Mouse (Mus musculus) limb, embryonic 10.5 days (tissue): ENCODE data around the gene Plcb1. TPM values are rescaled to one million over a fixed set of nuclear protein-coding genes. Genes with fewer than 3 reads are reported as not detected.

Source experiments
- DNase-seq: peaks from one replicate; pipeline ENCODE4 v3.0.0-alpha.2; 2017; ENCODE audit warnings: low spot score
- H3K27ac ChIP-seq: fragments of 300-500 bp; sonication (generic); 2 replicates; pipeline ENCODE4 v1.5.1; 2016; ENCODE audit warnings: mild to moderate bottlenecking
- H3K27me3 ChIP-seq: fragments of 300-500 bp; sonication (generic); 2 replicates; pipeline ENCODE4 v1.6.1; 2016; ENCODE audit warnings: low read depth, mild to moderate bottlenecking; ENCODE audit not compliant: poor library complexity, severe bottlenecking
- H3K36me3 ChIP-seq: fragments of 300-500 bp; sonication (generic); 2 replicates; pipeline ENCODE4 v1.6.1; 2016; ENCODE audit warnings: mild to moderate bottlenecking, moderate library complexity
- H3K4me1 ChIP-seq: fragments of 300-500 bp; sonication (generic); 2 replicates; pipeline ENCODE4 v1.6.1; 2016
- H3K4me3 ChIP-seq: fragments of 300-500 bp; sonication (generic); 2 replicates; pipeline ENCODE4 v1.5.1; 2016; ENCODE audit warnings: mild to moderate bottlenecking, moderate library complexity
- H3K9me3 ChIP-seq: fragments of 300-500 bp; sonication (generic); replicated peaks from 2 replicates; pipeline ENCODE4 v1.6.1; 2016; ENCODE audit warnings: mild to moderate bottlenecking
- WGBS: fragments of 180-500 bp; shearing (Covaris S2); methylation state at CpG from one replicate; pipeline ENCODE4 v1.1.7; 2016; 5-methylcytosine and 5-hydroxymethylcytosine counted together
- polyA plus RNA-seq: library from polyadenylated mRNA; unstranded; fragments of >200 nt; fragmentation: Nextera tagmentation; extraction: Ambion mirVana; gene quantifications from 2 replicates; pipeline ENCODE4 v1.2.1, GENCODE M21; 2016

Plcb1 gene
- polyA plus RNA-seq, 1 experiment from 2014 or later: 12.2 TPM

DNA sequence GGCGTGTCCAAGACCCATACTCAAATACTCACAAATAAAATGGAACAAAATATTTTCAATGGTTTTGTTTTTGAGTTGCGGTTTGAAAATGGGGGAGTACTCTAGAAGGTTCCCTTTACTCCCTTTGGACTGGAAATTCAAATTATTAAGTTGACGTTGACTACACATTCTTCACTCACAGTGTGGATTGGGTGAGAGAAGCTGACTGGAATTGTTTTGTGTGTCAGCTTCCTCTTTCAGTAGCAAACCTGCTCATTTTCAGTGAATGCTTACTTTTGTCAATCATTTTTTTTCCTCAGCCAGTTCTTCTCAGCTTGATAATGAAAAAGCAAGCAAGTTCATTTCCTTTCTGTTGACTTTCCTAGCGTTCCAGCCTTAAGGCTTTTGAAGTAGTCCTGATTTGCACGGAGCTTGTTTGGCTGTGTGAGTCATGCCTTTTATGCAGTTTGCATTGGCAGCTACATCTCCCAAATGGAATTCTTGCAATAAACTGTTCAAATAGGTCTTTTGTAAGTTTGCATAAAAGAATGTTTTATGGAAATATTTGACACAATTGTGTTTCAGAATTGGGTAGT lies 306.8 kb downstream of the Plcb1 start:
- Histone ChIP-seq H3K9me3 (no peaks in the 10 kb centered on the region), H3K4me3 (no peak overlapping the region), H3K27me3 (no peaks in the 10 kb centered on the region), H3K36me3 (no peaks in the 10 kb centered on the region), H3K27ac (no peak overlapping the region), H3K4me1 (peaks cover 6% of the 10 kb centered on the region; the same call in 1 of the 2 replicates)
- 79% methylated on average over 5 of the region's 5 CpGs for WGBS
- DNase-seq: no peak

DNA sequence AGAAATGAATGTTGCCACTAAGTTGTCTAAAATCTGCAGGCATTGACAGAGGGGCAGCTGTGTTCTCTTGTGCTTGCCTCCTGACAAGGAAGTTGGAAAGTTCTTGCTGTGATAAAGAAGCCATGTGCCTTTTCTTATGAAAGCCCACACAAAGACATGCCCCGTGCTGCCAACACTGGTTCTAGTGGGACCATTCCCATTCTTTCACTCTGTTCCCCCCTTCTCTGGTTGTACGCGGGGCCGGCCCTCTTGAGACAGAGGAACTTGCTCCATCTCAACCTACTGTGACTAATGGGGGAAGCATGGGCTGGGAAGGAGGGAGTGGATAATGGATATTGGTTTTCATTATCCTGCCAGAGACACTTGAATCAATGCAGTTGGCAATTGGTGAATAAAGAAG lies 315.4 kb downstream of the Plcb1 start:
- WGBS: 83% methylated on average over 4 of the region's 4 CpGs

DNA sequence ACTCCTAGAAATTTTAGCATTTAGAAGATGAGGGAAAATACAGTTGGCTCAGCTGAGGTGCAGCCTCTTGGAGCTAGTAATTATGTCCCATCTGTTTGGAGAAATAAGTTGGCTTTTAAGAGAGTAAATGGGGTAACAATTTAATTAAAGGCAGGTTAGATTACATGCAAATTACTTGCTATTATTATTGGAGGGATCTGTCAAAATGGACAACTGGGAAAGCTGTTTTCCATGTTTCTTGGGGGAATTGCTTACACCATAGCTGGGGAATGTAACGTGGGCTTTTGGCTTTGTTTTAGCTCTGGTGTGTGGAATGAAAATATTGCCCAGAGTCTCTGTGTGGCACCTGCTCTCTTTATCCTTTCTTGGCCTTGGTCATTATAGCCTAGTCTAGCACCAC lies 316.1 kb downstream of the Plcb1 start:
- no peak overlapping the region for H3K4me3 ChIP-seq
- WGBS: 97% methylated on average over 1 of the region's 1 CpGs
- H3K9me3 ChIP-seq: no peaks in the 10 kb centered on the region
- H3K36me3 ChIP-seq: no peaks in the 10 kb centered on the region
- no peak overlapping the region for H3K27ac ChIP-seq
- 0 out of 2 replicates have a peak, but pooled peaks cover 2% of the 10 kb centered on the region for H3K4me1 ChIP-seq
- H3K27me3 ChIP-seq: no peaks in the 10 kb centered on the region
- DNase-seq: no peak

More for the DNA sequence above, 315.4 kb downstream of the Plcb1 start:
- no peaks in the 10 kb centered on the region for H3K9me3 ChIP-seq
- H3K4me3 ChIP-seq: no peak overlapping the region
- H3K36me3 ChIP-seq: no peaks in the 10 kb centered on the region
- no peak overlapping the region for H3K27ac ChIP-seq
- H3K27me3 ChIP-seq: no peaks in the 10 kb centered on the region
- DNase-seq: no peak
- peaks cover 6% of the 10 kb centered on the region; the same call in 1 of the 2 replicates for H3K4me1 ChIP-seq

DNA sequence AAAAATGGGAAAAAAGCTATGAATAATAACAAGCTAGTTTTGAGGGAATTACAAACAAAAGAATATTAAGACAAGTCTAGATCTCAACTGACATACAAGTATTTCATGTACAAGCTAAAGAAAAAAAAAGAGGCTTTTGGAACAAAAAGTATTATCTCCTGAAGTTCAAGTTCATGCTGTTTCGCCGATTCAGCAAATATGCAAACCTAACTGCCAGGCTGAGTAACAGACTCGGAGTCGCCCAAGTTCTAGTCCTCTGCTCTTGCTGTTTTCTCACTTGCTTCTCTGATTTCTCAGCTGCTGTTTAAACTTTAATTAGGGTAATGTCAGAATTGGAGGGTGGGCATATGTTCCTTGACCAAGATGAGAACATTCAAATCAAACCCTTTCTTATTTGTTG lies 320.8 kb downstream of the Plcb1 start:
- H3K4me3 ChIP-seq: no peak overlapping the region
- peaks cover 9% of the 10 kb centered on the region; the same call in 1 of the 2 replicates for H3K4me1 ChIP-seq
- no peak overlapping the region for H3K27ac ChIP-seq
- WGBS: 95% methylated on average over 4 of the region's 4 CpGs
- H3K9me3 ChIP-seq: no peaks in the 10 kb centered on the region
- H3K36me3 ChIP-seq: no peaks in the 10 kb centered on the region
- H3K27me3 ChIP-seq: no peaks in the 10 kb centered on the region
- DNase-seq: no peak

DNA sequence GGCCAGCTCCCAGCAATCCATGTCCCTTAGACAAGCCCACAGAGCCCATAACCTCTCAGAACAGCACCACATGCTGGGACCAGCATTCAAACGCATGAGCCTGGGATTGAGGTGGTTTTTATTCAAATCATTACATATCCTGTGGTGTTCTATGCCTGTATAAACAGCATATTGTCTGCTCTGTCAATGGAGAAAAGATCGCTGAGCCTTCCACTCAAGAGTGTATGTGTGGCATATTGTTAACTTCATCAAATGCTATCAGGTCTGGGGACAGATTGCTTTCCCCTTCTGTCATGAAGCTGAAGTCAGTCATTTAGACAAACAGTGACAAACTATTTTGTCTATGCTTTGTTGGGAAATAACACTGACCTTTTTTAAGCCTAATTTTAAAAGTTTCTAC lies 322.7 kb downstream of the Plcb1 start:
- WGBS: 83% methylated on average over 2 of the region's 2 CpGs
- Histone ChIP-seq H3K9me3 (no peaks in the 10 kb centered on the region), H3K27me3 (no peaks in the 10 kb centered on the region), H3K27ac (no peak overlapping the region), H3K4me1 (peaks cover 13% of the 10 kb centered on the region; the same call in 1 of the 2 replicates), H3K36me3 (no peaks in the 10 kb centered on the region), H3K4me3 (no peak overlapping the region)
- DNase-seq: no peak

DNA sequence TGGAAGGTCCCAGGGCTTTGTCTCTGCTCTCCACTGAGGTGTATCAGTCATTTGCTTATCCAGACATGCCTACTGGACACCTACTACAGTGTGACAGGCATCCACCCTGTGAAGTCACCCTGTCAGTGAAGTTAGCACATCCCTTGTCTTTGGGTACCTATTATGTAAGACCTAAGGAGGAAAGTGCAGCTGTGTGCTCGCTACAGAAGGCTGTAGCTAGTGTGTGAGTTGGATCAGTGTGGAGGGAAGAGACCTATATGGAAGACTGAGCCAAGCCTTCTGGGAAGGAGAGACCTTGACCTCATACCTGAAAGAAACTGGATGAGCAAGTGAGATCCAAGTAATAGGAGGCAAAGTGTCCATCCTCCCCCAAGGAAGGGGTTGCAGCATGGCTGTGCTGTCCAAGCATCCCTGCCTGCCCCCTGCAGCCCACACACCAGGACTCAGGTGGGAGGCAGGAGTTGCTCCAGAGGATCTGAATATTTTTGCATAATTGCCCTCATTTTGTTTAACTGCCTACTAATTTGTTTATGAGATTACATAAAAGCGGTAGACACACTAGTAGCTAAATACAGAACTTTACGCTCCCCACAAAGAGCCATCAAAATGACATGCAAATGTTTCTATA lies 328.7 kb downstream of the Plcb1 start:
- H3K4me3 ChIP-seq: no peak overlapping the region
- 94% methylated on average over 3 of the region's 3 CpGs for WGBS
- DNase-seq: no peak
- no peaks in the 10 kb centered on the region for H3K9me3 ChIP-seq
- H3K27ac ChIP-seq: no peak overlapping the region
- no peaks in the 10 kb centered on the region for H3K36me3 ChIP-seq
- peaks cover 13% of the 10 kb centered on the region; the same call in 1 of the 2 replicates for H3K4me1 ChIP-seq
- H3K27me3 ChIP-seq: no peaks in the 10 kb centered on the region

DNA sequence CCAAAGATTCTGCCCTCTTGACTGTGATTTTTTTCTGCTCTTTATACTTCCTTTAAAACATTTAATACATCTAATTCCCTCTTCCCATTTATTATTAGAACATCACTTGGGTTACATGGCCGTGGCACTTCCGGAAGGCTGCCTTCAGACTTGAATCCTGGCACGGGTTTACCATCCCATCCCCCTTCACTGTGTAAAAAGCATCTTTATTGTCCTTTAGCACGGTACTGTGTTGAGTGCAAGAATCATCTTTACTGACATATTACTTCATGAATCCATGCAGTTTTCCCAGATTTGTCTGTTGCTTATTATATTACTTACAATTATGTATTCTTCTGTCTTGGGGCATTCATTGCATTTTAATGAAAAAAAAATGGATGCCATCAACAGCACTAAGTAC lies 337.2 kb downstream of the Plcb1 start:
- no peaks in the 10 kb centered on the region for H3K27me3 ChIP-seq
- H3K4me1 ChIP-seq: peaks cover 11% of the 10 kb centered on the region
- no peak overlapping the region for H3K27ac ChIP-seq
- H3K9me3 ChIP-seq: no peaks in the 10 kb centered on the region
- no peak overlapping the region for H3K4me3 ChIP-seq
- DNase-seq: no peak
- WGBS: 88% methylated on average over 4 of the region's 4 CpGs
- no peaks in the 10 kb centered on the region for H3K36me3 ChIP-seq

DNA sequence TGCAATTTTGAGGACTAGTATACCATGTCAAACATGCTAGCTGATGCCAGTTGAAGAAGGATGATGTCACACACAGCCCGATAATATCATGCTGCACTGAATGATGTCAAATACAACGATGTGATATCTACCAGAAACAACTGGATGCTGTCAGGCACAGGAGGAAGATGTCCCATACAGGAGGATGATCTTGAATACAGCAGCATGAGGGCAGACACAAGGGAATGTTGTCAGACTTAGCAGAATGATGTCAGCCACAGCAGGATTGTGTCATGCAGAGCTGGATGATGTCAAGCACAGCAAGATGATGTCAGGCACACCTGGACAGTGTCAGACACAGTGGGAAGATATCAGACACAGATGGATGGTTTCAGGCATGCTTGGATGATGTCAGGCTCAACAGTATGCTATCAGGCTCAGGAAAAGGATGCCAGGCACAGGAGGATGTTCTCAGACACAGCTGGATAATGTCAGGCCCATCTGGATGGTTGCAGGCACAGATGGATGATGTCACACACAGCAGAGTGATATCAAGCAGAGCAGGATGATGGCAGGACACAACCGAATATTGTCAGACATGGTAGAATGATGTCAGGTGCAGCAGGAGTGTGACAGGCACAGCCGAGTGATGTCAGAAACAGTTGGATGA lies 338.0 kb downstream of the Plcb1 start:
- peaks cover 11% of the 10 kb centered on the region for H3K4me1 ChIP-seq
- H3K9me3 ChIP-seq: no peaks in the 10 kb centered on the region
- no peak overlapping the region for H3K27ac ChIP-seq
- H3K36me3 ChIP-seq: no peaks in the 10 kb centered on the region
- no peak overlapping the region for H3K4me3 ChIP-seq
- WGBS: 90% methylated on average over 4 of the region's 4 CpGs
- DNase-seq: no peak
- no peaks in the 10 kb centered on the region for H3K27me3 ChIP-seq

DNA sequence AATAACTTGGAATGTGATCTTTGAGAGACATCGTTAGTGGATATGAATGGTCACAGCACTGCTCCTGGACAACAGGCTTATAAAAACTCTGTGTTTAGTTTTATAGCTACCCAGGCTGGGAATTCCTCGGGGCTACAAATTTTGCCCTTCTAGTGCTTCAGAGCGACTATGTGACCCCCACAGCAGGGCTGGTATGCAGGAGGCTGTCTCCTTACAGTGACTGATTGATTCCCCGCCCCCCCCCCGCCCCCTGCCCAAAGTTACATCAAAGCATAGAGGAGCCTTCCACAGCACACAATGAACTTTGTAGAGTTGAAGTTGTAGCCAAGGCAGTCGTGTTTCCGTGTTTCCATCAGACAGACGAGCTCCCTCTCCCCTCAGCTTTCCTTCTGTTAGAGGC lies 354.7 kb downstream of the Plcb1 start:
- Histone ChIP-seq H3K36me3 (no peaks in the 10 kb centered on the region), H3K27me3 (no peaks in the 10 kb centered on the region), H3K27ac (peak overlapping the region; percentile 47; the same call in 1 of the 2 replicates), H3K4me3 (peak overlapping the region; percentile 16; the same call in 1 of the 2 replicates), H3K9me3 (no peaks in the 10 kb centered on the region), H3K4me1 (peaks cover 14% of the 10 kb centered on the region)
- DNase-seq: peak; percentile 59
- 4% methylated on average over 8 of the region's 8 CpGs for WGBS

DNA sequence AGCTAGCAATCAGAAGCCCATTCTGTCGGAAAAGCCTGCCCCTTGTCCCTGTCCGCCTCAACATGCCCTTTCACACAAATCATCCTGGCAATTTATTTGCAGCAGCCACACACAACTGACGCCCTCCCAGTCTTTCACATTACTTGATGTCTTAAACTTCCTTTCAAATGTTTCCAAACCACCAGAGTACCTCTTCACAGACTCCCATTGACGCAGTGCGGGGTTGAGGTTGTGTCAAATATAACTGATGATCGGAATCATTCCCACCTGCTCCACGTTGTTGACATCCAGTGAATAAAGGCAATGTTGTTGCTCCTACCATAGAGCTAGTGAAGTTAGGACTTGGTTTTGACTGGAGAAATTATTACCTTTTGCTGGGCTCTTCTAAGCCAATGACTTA lies 366.4 kb downstream of the Plcb1 start:
- Histone ChIP-seq H3K27ac (no peak overlapping the region), H3K9me3 (no peaks in the 10 kb centered on the region), H3K4me3 (no peak overlapping the region), H3K36me3 (no peaks in the 10 kb centered on the region), H3K27me3 (no peaks in the 10 kb centered on the region), H3K4me1 (peaks cover 14% of the 10 kb centered on the region)
- DNase-seq: no peak
- WGBS: 65% methylated on average over 7 of the region's 7 CpGs

DNA sequence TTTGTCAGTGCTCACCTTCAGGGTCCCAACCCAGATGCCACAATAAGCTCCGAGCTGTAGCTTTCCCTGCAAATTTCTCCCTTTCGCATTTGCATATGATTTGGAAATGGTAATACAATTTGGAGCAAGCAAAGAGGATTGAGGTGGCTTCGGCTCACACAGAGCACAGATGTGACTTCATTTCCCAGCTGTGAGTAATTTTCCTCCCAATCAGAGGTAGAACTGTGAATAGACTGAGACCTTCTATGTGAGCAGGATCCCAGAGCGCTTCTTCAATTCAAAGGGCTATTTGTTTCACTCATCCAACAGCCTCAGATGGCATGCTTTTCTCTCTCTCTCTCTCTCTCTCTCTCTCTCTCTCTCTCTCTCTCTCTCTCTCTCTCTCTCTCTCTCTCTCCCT lies 367.4 kb downstream of the Plcb1 start:
- DNase-seq: no peak
- Histone ChIP-seq H3K4me1 (peaks cover 14% of the 10 kb centered on the region), H3K36me3 (no peaks in the 10 kb centered on the region), H3K27me3 (no peaks in the 10 kb centered on the region), H3K27ac (no peak overlapping the region), H3K4me3 (no peak overlapping the region), H3K9me3 (no peaks in the 10 kb centered on the region)
- WGBS: 89% methylated on average over 4 of the region's 4 CpGs

DNA sequence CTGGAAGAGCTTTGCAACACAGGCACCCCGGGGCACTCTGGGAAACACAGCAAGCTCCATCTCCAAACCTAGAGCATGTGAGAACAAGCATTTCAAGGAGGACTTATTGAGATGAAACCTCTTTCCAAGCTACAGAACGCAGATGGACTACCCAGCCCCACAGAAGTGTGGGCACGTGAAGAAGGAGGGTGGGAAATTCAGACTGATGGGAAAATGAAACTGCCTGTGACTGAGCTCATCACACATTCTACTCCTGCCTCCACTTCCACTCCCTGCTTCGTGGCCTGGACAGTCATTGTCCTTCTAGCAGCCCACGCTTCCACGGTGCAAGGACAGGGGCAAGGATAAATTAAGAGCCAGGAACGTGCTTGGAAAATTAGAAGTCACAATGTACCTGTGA lies 370.2 kb downstream of the Plcb1 start:
- no peak for DNase-seq
- Histone ChIP-seq H3K27ac (no peak overlapping the region), H3K4me1 (peaks cover 14% of the 10 kb centered on the region), H3K4me3 (no peak overlapping the region), H3K27me3 (no peaks in the 10 kb centered on the region), H3K9me3 (no peaks in the 10 kb centered on the region), H3K36me3 (no peaks in the 10 kb centered on the region)
- WGBS: 87% methylated on average over 7 of the region's 7 CpGs

DNA sequence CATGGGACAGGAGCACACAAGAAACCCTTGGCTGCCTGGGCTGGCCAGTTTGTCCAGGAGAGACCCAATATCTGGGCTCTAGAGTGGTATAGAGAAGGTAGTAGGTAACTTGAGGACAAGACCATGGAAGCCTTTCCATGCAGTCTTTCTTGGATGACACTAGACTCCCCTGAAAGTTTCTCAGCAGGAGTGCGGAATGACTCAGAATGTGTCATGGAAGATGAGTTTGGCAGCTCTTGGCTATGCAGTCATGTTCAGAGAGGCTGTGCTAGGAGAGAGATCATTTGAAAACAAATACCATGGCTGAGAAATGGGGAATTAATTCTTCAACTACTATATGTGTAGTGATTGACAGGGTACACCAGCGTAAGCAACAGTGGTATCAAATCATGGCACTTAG lies 372.1 kb downstream of the Plcb1 start:
- no peak for DNase-seq

More for the DNA sequence above, 372.1 kb downstream of the Plcb1 start:
- no peaks in the 10 kb centered on the region for H3K27me3 ChIP-seq
- 97% methylated on average over 2 of the region's 2 CpGs for WGBS
- no peak overlapping the region for H3K4me3 ChIP-seq
- H3K9me3 ChIP-seq: no peaks in the 10 kb centered on the region
- H3K36me3 ChIP-seq: no peaks in the 10 kb centered on the region
- H3K27ac ChIP-seq: no peak overlapping the region
- H3K4me1 ChIP-seq: peaks cover 3% of the 10 kb centered on the region; the same call in 1 of the 2 replicates
